Mouse (Mus musculus): Measurements from ENCODE around the gene Piwil1.
"Not testable (repeated sequence)": the region's sequence is repeated elsewhere in the genome, so short reads cannot be mapped to it uniquely, and the experiment has no call there.

The Piwil1 gene

DNA sequence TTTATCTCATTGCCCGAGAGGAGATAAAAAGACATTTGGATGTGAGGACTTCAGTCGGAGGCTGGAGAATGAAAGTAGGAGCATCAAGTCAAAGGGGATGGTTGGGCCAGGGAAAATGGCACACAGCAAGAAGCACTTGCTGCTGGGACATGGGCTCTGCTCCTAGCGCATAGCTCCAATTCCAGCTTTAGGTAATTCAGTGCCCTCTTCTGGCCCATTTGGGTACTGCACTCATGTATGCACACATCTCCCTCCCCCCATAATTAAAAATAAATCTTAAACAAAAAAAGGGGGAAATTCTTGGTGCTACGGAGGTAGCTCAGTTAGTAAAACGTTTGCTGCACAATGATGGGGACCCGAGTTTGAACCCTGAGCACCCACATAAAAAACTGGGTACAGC is 9.5 kb downstream of the Piwil1 start:
- DNase-seq: no peak

- DNase-seq: no peak
Measured at GRCm38 (mm10) chr5:128715171-128715570, 12.8 kb downstream of the Piwil1 start.

GRCm38 (mm10) chr5:128720461-128720860 is 18.1 kb downstream of the Piwil1 start:
- not testable (repeated sequence) for DNase-seq

DNA sequence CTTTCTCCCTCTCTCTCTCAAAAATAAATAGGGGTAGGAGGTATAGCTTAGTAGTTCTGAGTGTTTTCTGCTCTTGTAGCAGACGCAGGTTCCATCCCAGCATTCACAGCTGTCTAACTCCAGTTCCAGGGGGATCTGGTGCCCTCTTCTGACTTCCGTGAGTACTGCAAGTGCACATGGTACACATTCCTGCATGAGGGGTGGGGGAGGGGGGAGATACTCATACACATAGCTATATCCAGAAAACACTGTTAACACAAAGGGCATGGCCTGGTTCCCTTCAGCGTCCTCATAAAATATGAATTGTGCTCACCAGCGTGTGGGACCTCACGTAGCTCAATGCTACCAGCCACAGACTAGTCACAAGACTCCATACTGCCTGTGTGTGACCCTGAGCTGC is 27.0 kb downstream of the Piwil1 start:
- DNase-seq: no peak

DNA sequence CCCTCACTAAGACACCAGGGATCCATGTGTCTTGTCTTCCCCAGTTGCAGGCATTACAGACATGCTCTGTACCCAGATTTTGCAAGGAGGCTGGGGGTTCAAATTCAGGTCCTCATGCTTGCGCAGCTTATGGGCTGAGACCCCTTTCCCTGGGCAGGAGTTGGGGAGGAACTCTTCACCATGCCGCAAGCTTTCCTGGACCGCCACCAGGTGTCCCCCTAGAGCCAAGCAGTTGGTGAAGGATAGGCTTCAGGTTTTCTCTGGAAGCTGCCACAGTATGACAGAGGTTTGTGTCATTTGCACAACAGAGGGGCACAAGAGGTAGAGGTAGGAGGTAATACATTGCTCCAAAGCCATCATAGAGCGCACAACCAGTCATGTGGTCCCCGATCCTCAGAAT is 28.3 kb downstream of the Piwil1 start:
- DNase-seq: no peak

GRCm38 (mm10) chr5:128732416-128733014 is 30.2 kb downstream of the Piwil1 start:
- DNase-seq: no peak

DNA sequence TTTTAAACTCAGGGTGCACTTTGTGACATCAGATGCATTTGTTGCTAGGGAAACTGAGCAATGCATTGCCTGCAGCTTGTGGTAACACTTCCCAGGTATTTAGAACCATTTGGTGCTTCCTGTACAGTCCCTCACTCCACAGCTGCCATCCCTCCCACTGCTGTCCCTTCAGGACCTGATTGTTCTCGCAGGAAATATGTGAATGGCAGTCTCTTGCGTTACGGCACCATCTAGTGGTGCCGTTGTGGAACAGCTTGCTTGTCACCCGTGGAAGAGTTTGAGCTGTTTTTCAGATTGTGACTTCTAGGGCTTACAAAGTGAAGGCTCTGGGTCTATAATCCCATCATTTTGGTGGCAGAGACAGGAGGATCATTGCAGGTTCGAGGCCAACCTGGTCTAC is 31.6 kb downstream of the Piwil1 start:
- DNase-seq: no peak

DNA sequence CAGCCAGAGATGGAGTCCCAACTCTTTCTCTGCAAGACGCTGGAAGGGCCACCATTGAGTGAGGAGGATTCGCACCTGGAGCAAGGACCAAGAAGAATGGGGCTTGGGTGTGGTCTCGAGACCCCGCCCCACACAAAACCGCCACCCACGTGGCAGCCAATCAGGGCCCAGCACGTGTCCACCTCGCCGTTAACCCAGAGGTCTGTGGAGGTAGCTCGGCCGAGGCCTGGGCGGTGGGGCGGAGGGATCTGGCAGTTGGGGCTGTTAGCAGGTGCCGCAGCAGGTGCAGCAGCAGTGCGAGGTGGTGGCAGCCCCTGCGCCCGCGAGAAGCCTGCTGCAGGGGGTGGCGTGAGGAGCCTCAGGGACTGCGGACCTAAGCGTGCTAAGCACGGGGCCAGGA is 33.6 kb downstream of the Piwil1 start:
- no peak for DNase-seq

DNA sequence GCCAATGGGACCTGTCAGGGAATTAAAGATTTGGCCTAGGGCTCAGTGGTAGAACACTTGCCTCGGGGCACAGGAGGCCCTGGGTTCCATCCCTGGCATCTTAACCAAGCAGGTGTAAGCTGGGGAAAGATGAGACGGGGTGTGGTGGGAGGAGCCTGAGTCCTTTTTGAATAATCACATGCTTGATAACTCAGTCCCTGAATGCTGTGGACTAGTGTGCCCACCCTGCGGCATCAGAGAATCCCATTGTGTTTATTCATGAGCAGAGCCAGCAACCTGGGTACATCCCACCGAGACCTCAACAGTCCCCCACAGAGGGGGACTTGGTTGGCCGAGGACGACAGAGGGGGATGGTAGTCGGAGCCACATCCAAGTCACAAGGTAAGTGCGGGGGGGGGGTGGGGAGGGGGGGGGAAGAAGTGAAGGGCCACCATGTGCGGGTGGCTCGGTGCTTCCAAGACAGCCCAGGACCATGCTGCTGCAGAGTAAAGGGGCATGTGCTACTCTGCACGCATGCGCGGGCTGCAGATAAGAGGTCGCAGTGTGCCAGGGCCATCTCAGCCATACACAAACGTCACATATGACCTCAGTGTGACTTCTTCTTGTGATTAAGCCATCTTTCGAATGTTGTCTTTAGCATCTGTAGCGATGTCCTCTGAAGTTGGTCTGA is 37.0 kb downstream of the Piwil1 start:
- no peak for DNase-seq

DNA sequence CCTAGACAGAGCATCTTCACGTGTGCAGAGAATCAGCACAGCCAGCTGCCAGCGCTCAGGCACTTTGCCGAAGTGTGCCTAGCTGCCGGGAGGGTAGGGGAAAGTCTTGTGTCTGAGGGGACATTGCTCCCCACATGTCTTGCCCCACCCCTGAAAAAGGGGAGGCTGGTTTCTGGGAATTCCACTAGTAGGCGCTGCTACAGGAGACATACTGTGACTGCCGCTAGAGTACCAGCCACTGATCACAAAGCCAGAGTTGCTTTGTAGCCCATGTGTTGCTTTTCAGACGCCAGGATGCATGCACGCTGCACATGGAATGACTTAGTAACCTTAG is 37.5 kb downstream of the Piwil1 start:
- no peak for DNase-seq

- no peak for DNase-seq
Measured at GRCm38 (mm10) chr5:128744351-128744750, 42.0 kb downstream of the Piwil1 start.

DNA sequence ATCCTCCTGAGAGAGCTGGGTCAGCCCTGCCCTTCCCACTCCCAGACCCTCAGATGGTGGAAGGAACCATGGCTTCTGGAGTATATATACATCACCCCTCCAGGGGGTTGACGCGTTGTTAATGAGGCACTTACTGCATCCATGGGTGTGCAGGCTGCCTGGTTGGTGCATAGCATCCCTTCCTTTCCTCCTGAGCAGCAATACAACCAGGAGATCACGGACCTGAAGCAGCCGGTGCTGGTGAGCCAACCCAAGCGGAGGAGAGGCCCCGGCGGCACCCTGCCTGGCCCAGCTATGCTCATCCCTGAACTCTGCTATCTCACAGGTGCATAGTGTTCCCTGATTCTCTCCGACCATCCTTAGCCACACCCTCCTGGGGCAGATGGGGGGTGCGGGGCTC is 42.9 kb downstream of the Piwil1 start:
- no peak for DNase-seq

- DNase-seq: no peak
Measured at GRCm38 (mm10) chr5:128746261-128746660, 43.9 kb downstream of the Piwil1 start.

GRCm38 (mm10) chr5:128761118-128761517 is 58.8 kb downstream of the Piwil1 start:
- DNase-seq: no peak

GRCm38 (mm10) chr5:128769026-128769631 is 66.8 kb downstream of the Piwil1 start:
- DNase-seq: no peak

DNA sequence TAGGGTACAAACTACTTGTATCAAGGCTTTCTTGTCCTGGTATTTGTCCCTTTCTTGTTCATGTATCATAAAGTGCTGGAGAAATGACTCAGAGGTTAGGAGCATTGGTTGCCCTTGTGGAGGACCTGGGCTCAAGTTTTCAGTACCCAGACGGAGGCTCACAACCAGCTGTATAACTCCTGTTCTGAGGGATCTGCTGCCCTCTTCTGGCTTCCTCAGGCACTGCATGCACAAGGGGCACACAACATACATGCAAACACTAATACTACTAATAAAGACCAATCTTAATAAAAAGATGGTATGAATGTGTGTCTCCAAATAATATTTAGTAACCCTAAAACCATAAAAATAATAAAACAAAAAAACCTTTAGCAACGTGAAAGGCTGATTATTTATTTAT is 74.1 kb downstream of the Piwil1 start:
- no peak for DNase-seq

- DNase-seq: no peak
Measured at GRCm38 (mm10) chr5:128781621-128782020, 79.3 kb downstream of the Piwil1 start.

- DNase-seq: no peak
Measured at GRCm38 (mm10) chr5:128800592-128800991, 98.3 kb downstream of the Piwil1 start.
